Mouse (Mus musculus) liver, adult 2 months (tissue): ENCODE measurements at regions not wholly inside any gene's neighbourhood (a gene's known extent, or its start where the extent isn't known, plus 50 kb on each side); places are given as distances from the start of the nearest gene placed in this dataset.

ENCODE experiments used
- DNase-seq: peaks from one replicate; pipeline ENCODE4 v3.0.0-alpha.2; 2011; ENCODE audit warnings: low read depth, low spot score; ENCODE audit errors: extremely low read depth
- H3K27ac ChIP-seq: fragments of 200-500 bp; replicated peaks from 2 replicates; pipeline ENCODE4 v1.5.1; 2012; ENCODE audit warnings: low read depth, mild to moderate bottlenecking, control low read depth, inconsistent platforms, low read length; ENCODE audit not compliant: insufficient read depth
- H3K27me3 ChIP-seq: fragments of 200-500 bp; 2 replicates; pipeline ENCODE4 v1.6.1; 2012; ENCODE audit warnings: mild to moderate bottlenecking, moderate library complexity, low read length, inconsistent platforms; ENCODE audit not compliant: control insufficient read depth, insufficient read depth
- H3K36me3 ChIP-seq: fragments of 200-500 bp; 2 replicates; pipeline ENCODE4 v1.6.1; 2012; ENCODE audit warnings: low read length, inconsistent platforms; ENCODE audit not compliant: control insufficient read depth, insufficient read depth
- H3K4me1 ChIP-seq: fragments of 200-500 bp; 2 replicates; pipeline ENCODE4 v1.6.1; 2011; ENCODE audit warnings: low read length; ENCODE audit not compliant: control insufficient read depth, insufficient read depth
- H3K4me3 ChIP-seq: fragments of 200-500 bp; 2 replicates; pipeline ENCODE4 v1.5.1; 2011; ENCODE audit warnings: low read depth, mild to moderate bottlenecking, control low read depth, low read length, moderate library complexity; ENCODE audit not compliant: insufficient read depth
- H3K79me2 ChIP-seq: fragments of 200-500 bp; 2 replicates; pipeline ENCODE4 v1.6.1; 2012; ENCODE audit warnings: inconsistent platforms, mild to moderate bottlenecking, low read length, moderate library complexity; ENCODE audit not compliant: control insufficient read depth, insufficient read depth
- H3K9ac ChIP-seq: fragments of 200-500 bp; 2 replicates; pipeline ENCODE4 v1.6.1; 2012; ENCODE audit warnings: low read depth, mild to moderate bottlenecking, control low read depth, inconsistent platforms, low read length
- CTCF ChIP-seq: fragments of 200-500 bp; IDR thresholded peaks from 2 replicates; pipeline ENCODE4 v1.5.1; 2011; ENCODE audit warnings: low read depth, low read length, control low read depth
- POLR2A ChIP-seq: fragments of 200-500 bp; IDR thresholded peaks from 2 replicates; pipeline ENCODE4 v1.6.1; 2011; ENCODE audit warnings: low read length, control low read depth; ENCODE audit not compliant: insufficient read depth; ENCODE audit errors: extremely low read depth
- WGBS: fragments of 180-500 bp; shearing (Covaris S2); methylation state at CpG from one replicate; pipeline ENCODE4 v1.1.7; 2018; 5-methylcytosine and 5-hydroxymethylcytosine counted together

DNA sequence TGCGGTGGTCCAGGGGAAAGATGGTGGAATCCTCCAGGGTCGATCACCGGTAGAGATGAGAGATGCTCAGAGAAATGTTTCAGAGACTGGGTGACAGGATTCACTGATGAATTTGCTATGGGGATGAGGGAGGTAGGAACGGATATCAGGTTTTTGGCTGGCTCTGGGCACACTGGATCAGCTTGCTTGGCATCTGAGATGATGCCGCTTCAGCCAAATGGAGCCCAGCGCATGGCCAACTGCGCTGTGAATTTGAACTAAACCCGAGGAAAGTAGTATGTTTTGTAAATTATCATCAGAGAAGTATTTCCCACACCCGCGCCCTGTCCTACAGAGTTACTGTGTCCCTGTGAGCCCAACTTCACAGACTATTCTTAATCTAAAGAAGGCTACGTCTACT lies 113.0 kb upstream of the Noct start:
- DNase-seq, result no peak
- no peak overlapping the region for H3K27ac ChIP-seq
- no peaks in the 10 kb centered on the region for H3K79me2 ChIP-seq
- H3K4me1 ChIP-seq, result no peaks in the 10 kb centered on the region
- 96% methylated on average over 11 of the region's 11 CpGs for WGBS
- no peak for TF ChIP-seq POLR2A
- TF ChIP-seq CTCF, result no peak
- H3K4me3 ChIP-seq, result no peak overlapping the region
- no peaks in the 10 kb centered on the region for H3K27me3 ChIP-seq
- H3K36me3 ChIP-seq, result no peaks in the 10 kb centered on the region
- no peak overlapping the region for H3K9ac ChIP-seq

- no peaks in the 10 kb centered on the region for H3K4me1 ChIP-seq
- H3K36me3 ChIP-seq, result no peaks in the 10 kb centered on the region
- WGBS, result 90% methylated on average over 3 of the region's 3 CpGs
- H3K27me3 ChIP-seq, result no peaks in the 10 kb centered on the region
- no peak for TF ChIP-seq POLR2A
- TF ChIP-seq CTCF, result no peak
- H3K9ac ChIP-seq, result no peak overlapping the region
- H3K27ac ChIP-seq, result no peak overlapping the region
- DNase-seq, result no peak
- H3K79me2 ChIP-seq, result no peaks in the 10 kb centered on the region
- no peak overlapping the region for H3K4me3 ChIP-seq
These were observed 111.9 kb upstream of the Noct start for GRCm38 (mm10) chr3:51112351-51112750.

DNA sequence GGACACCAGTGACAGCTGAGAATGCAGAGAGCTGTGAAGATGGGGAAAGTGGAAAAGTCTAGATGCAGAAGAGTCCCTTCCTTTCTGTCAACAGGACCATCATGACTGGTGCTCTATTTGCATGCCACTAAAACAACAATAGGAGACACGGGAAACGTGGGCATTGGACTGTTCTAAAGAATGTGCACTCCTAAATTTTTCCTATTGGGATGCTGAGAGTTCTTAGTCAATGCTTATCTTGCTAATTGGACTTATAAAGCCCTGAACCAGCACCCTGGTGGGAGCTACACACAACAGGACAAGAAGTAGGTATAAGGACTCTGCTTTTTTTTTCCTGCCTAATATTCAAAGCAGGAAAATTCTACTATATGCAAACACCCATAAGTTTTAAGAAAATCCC lies 108.3 kb upstream of the Noct start:
- WGBS, result 66% methylated on average over 2 of the region's 2 CpGs
- no peaks in the 10 kb centered on the region for H3K79me2 ChIP-seq

DNA sequence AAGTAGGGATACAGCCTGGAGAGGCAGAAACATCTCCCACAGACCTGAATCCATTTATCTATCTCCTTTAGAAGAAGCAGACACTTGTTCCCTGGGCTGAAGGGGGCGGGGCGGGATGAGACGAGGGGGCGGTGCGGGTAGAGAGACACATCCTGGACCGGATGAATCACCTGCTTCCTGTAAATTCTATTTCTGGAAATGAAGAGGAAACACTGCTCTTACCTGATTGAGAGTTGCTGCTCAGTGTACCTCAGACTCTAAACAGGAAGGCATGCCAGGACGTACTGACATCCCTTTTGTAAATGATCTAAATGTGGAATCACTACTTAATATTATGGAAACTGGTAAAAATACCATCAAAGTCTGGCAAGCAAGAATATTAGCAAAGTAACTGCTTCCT lies 105.5 kb upstream of the Noct start:
- 76% methylated on average over 7 of the region's 7 CpGs for WGBS
- H3K4me3 ChIP-seq, result no peak overlapping the region
- no peak for TF ChIP-seq POLR2A
- no peak for TF ChIP-seq CTCF
- DNase-seq, result no peak
- no peaks in the 10 kb centered on the region for H3K4me1 ChIP-seq
- H3K79me2 ChIP-seq, result no peaks in the 10 kb centered on the region
- no peak overlapping the region for H3K27ac ChIP-seq
- H3K9ac ChIP-seq, result no peak overlapping the region
- H3K27me3 ChIP-seq, result no peaks in the 10 kb centered on the region
- H3K36me3 ChIP-seq, result no peaks in the 10 kb centered on the region

More for the DNA sequence above, 108.3 kb upstream of the Noct start:
- DNase-seq, result no peak
- Histone ChIP-seq H3K9ac (no peak overlapping the region), H3K36me3 (no peaks in the 10 kb centered on the region), H3K4me3 (no peak overlapping the region), H3K27me3 (no peaks in the 10 kb centered on the region), H3K27ac (no peak overlapping the region), H3K4me1 (no peaks in the 10 kb centered on the region)
- TF ChIP-seq POLR2A (no peak), CTCF (no peak)

DNA sequence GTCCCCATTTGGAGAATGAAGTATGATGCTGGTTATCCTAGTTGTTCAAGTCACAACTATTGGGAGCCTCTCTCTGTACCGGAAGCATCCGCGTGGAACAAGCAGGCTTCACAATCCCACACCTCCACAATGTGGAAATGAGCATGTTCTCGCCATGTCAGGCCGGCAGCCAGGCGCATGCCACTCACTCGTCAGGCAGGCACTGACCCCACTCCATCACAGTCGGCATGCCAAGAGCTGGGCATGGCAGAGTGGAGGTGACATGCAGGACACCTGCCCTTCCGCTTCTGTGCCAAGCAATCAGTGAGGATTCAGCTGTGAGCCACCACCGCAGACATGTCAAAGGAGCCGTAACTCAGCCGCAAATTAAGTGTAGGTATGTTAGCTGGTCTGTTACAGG lies 103.7 kb upstream of the Noct start:
- DNase-seq, result no peak
- no peaks in the 10 kb centered on the region for H3K79me2 ChIP-seq
- H3K4me1 ChIP-seq, result no peaks in the 10 kb centered on the region
- H3K4me3 ChIP-seq, result no peak overlapping the region
- no peak for TF ChIP-seq POLR2A
- no peak for TF ChIP-seq CTCF
- no peak overlapping the region for H3K9ac ChIP-seq
- WGBS, result 88% methylated on average over 12 of the region's 12 CpGs
- no peaks in the 10 kb centered on the region for H3K36me3 ChIP-seq
- H3K27me3 ChIP-seq, result no peaks in the 10 kb centered on the region
- no peak overlapping the region for H3K27ac ChIP-seq

- peak; percentile 32 for DNase-seq
- Histone ChIP-seq H3K9ac (no peak overlapping the region), H3K27ac (no peak overlapping the region), H3K27me3 (no peaks in the 10 kb centered on the region), H3K4me1 (no peaks in the 10 kb centered on the region), H3K79me2 (no peaks in the 10 kb centered on the region), H3K36me3 (no peaks in the 10 kb centered on the region), H3K4me3 (no peak overlapping the region)
- 35% methylated on average over 9 of the region's 9 CpGs for WGBS
- TF ChIP-seq POLR2A (no peak), CTCF (peak; percentile 25; the same call in 1 of the 2 replicates)
These were observed 102.3 kb upstream of the Noct start for GRCm38 (mm10) chr3:51121703-51122540.
